Mouse (Mus musculus): Measurements from ENCODE around the gene Slc26a11. TPM values are rescaled to one million over a fixed set of nuclear protein-coding genes. Genes with fewer than 3 reads are reported as not detected.

Gene Slc26a11
- 6.9 and 7.4 TPM in 2 replicates for polyA plus RNA-seq (2015; fragmentation: Nextera tagmentation; extraction: Ambion mirVana)

DNA sequence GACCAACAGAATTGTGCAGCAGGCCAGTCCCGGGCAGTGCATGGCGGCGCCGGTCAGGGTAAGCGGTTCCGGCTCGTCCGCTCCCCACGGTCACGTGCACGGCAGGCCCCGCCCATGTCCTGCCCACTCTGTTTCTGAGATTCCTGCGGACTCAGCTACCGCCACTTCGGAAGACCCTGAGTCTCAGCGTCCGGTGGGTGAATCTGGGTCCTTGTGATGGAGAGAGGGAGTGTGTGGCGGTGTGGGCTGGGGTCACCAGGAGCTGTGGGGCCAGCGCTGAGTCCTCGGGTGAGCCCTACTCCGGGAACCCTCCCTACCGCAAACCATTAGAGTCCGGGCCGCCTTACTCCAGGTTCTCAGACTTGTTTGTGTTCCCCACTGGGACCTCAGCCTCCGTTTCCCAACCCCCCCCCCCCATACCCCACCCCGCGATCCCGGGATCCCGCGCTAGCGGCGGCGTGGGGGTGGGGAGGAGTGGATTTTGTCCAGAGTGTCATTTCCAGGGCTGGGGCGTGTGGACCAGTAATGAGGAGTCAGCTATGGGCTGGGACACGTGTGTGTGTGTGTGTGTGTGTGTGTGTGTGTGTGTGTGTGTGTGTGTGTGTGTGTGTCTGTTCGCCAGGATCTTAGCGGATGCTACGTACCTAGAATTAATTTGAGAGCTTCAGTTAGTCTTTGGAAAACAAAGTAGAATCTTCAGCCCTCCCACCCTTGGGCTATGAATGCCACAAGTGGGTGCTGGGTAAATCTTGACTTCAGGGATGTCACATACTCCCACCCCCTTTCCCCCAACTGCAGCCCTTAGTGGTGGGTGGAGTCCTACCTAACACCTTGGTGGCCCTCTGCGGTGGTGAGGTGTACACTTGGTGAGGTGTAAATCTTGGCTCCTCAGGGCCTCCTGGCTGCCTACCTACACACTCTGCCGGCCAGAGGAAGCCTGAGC is at the start of gene Slc26a11, which contains the start of gene Sgsh:
Slc26a11 (plus strand) TSS at position 115 of the 943 bp plus-strand sequence.
Sgsh (minus strand) TSS at position 94 of the 943 bp plus-strand sequence.
- Histone ChIP-seq H3K4me1 (peaks cover 12% of the 10 kb centered on the region), H3K9ac (peak within 1 kb of the TSS; percentile 64), H3K36me3 (replicated peaks) (no peaks in the 10 kb centered on the region), H3K4me3 (peak within 1 kb of the TSS; percentile 71), H3K4me2 (peak within 1 kb of the TSS; percentile 93), H3K27ac (peak within 1 kb of the TSS; percentile 65), H3K9me3 (no peaks in the 10 kb centered on the region), H3K27me3 (replicated peaks) (no peaks in the 10 kb centered on the region)
- ATAC-seq (replicated peaks), result peak; percentile 95
- WGBS, result 1% methylated on average over 40 of the region's 40 CpGs

DNA sequence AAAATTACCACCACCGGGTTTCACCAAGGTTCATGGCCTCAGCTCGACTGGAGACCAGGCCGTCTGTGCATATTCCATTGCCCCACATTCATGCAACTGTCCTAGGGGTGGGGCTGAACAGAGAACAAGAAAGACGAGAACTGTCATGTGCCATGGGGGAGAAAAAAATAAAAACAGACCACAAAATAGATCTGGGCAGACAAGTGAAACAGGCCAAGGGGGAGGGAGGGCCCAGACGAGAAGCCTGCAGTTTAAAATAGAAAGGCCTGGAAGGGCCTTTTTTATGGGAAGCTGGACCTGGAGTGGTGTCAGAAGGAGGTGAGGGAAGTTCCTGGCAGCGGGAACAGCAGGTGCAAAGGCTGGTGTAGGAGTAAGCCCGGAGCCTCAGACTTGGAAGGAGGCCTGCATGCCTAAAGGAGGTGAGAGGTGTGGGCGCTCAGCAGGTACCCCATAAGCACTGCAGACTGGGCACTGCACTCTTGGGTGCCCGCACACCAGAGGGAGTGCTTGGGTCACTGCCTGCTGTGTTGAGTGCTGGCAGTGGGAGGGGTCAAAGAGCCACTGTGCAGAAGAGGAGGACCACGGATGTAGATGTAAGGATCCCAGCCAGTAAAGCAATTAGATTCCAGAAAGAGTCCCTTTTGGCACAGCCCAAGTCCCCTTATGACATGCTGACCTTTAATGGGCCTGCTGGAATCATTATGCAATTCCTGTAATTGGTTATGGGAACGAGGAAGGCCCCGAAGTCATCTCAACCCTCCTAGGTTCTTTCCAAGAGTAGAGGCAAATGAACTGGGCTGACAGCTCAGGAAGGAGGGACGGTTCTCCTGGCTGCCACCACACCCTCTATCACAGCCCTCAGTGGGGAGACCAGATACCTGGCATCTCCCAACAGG is 48.3 kb upstream of the Slc26a11 start:
- H3K4me3 ChIP-seq, result no peak overlapping the region
- H3K9ac ChIP-seq, result no peak overlapping the region
- H3K27me3 ChIP-seq (replicated peaks), result no peaks in the 10 kb centered on the region
- H3K4me1 ChIP-seq, result no peaks in the 10 kb centered on the region
- H3K27ac ChIP-seq, result no peak overlapping the region
- 65% methylated on average over 13 of the region's 13 CpGs for WGBS
- H3K9me3 ChIP-seq, result no peaks in the 10 kb centered on the region
- H3K4me2 ChIP-seq, result no peak overlapping the region
- H3K36me3 ChIP-seq (replicated peaks), result no peaks in the 10 kb centered on the region
- no peak for ATAC-seq (replicated peaks)

DNA sequence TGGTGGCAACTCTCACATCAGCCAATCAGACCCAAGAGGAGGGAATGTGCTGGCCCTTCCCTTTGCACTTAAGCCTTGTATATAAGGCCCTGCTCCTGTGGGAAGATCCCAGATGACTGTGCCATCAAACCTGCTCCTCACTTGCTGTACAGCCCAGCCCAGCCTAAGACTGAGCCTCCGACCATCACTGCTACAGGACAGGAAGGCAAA is 47.8 kb upstream of the Slc26a11 start, which contains the start of gene Card14:
Card14 (plus strand) TSS at position 111 of the 210 bp plus-strand sequence.
- H3K9me3 ChIP-seq, result no peaks in the 10 kb centered on the region
- H3K9ac ChIP-seq, result no peak within 1 kb of the TSS
- H3K4me2 ChIP-seq, result no peak within 1 kb of the TSS
- H3K36me3 ChIP-seq (replicated peaks), result no peaks in the 10 kb centered on the region
- no peak for ATAC-seq (replicated peaks)
- no peaks in the 10 kb centered on the region for H3K27me3 ChIP-seq (replicated peaks)
- H3K4me3 ChIP-seq, result no peak within 1 kb of the TSS
- 56% methylated on average over 1 of the region's 1 CpGs for WGBS
- H3K4me1 ChIP-seq, result no peaks in the 10 kb centered on the region
- H3K27ac ChIP-seq, result no peak within 1 kb of the TSS

DNA sequence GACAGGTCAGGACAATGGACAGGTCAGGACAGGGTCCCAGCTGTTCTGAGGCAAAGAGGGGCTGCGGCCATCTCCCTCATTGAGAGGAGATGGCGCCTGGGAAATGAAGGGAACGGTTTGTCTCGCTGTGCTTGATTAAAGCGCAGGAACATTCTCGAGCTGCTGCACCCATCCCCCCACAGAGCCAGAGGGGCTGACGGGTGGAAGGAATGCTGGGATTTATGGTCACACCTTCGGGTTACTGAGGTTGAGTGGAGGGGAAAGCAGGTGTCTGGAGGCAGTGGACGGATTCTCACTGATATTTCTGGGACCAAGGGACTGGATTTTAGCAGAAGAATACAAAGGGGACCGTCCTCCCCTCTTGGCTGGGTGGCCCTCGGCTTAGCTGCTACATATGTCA is 47.4 kb upstream of the Slc26a11 start:
- Histone ChIP-seq H3K4me3 (no peak overlapping the region), H3K27me3 (replicated peaks) (no peaks in the 10 kb centered on the region), H3K27ac (no peak overlapping the region), H3K9ac (no peak overlapping the region), H3K4me2 (no peak overlapping the region), H3K4me1 (no peaks in the 10 kb centered on the region), H3K9me3 (no peaks in the 10 kb centered on the region), H3K36me3 (replicated peaks) (no peaks in the 10 kb centered on the region)
- WGBS, result 32% methylated on average over 11 of the region's 11 CpGs
- no peak for ATAC-seq (replicated peaks)

DNA sequence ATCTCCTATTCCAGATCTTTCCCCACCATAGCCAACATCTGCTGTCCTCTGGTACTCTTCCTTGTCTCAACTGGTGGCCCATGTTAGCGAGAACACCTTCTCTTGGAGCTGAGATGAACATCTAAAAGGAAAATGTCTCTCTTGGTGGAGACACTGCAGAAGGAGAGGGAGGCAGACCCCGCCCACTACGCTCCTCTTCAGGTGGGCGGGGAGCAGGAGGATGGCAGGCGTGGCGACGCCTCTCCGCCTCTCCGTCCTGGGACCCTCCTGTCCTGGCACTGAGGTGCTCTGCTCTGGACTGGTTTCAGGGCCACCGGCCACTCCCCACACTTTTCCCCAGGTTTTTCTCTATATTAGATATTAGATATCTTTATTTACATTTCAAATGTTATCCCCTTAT is 44.7 kb upstream of the Slc26a11 start:
- H3K27ac ChIP-seq, result no peak overlapping the region
- no peaks in the 10 kb centered on the region for H3K36me3 ChIP-seq (replicated peaks)
- no peak overlapping the region for H3K9ac ChIP-seq
- no peaks in the 10 kb centered on the region for H3K4me1 ChIP-seq
- WGBS, result 21% methylated on average over 10 of the region's 10 CpGs
- H3K27me3 ChIP-seq (replicated peaks), result no peaks in the 10 kb centered on the region
- H3K9me3 ChIP-seq, result no peaks in the 10 kb centered on the region
- H3K4me2 ChIP-seq, result no peak overlapping the region
- ATAC-seq (replicated peaks), result no peak
- H3K4me3 ChIP-seq, result no peak overlapping the region

DNA sequence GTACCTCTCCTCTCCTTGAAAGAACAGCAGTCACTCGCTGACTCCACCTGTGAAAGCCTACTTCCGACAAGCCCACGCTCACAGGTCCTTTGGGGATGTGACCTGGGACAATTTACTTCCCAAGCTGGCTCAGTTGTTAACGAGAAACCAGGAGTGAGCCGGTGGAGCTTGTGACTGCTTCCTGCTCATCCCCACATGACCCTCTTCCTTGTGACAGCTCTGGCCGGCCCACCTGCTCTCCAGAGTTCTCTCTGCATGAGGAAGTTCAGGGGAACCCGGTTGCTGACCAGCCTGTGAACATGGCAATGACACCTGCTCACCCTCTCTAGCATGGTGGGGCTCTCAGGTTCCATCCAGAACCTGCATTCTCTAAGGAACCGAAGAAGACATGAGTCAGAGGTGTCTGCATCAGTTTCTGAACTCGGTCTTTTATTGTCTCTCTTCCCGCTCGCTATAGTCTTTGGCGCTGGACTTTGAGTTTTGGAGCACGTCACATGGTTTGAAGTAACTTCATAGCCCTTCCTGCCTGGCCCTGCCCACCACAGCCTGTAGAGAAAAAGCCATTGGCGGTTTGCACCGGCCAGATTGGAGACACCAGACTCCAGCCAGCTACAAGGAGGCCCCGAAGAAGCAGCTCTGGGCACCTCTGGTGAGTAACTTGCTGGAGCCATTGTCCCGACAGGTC is 41.0 kb upstream of the Slc26a11 start:
- 84% methylated on average over 17 of the region's 17 CpGs for WGBS
- no peak overlapping the region for H3K4me2 ChIP-seq

DNA sequence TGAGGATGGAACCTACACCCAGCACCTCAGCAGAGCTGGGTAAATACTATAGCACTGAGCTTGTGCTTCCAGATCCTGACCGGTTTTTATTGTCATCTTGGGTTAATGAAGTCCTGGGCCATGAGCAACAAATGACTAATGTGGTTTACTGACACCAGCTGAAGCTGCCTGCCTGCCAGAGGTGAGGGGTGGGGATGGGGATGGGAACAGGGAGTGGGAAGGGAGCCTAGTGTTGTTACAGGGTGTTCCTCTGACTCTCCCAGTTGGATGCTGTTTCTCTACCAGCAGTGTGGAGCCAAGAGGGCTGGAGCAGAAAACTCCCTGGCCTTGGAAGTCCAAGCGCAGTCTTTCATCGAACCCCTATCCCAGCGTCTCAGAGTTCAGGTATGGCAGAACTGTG is 38.6 kb upstream of the Slc26a11 start:
- Histone ChIP-seq H3K4me2 (no peak overlapping the region), H3K4me1 (no peaks in the 10 kb centered on the region), H3K27ac (no peak overlapping the region), H3K9ac (no peak overlapping the region), H3K4me3 (no peak overlapping the region), H3K27me3 (replicated peaks) (no peaks in the 10 kb centered on the region), H3K36me3 (replicated peaks) (no peaks in the 10 kb centered on the region), H3K9me3 (no peaks in the 10 kb centered on the region)
- WGBS, result 82% methylated on average over 4 of the region's 4 CpGs
- ATAC-seq (replicated peaks), result no peak

More for the DNA sequence above, 41.0 kb upstream of the Slc26a11 start:
- no peak overlapping the region for H3K27ac ChIP-seq
- no peak overlapping the region for H3K9ac ChIP-seq
- no peak overlapping the region for H3K4me3 ChIP-seq
- ATAC-seq (replicated peaks), result no peak
- H3K36me3 ChIP-seq (replicated peaks), result no peaks in the 10 kb centered on the region
- H3K9me3 ChIP-seq, result no peaks in the 10 kb centered on the region
- no peaks in the 10 kb centered on the region for H3K27me3 ChIP-seq (replicated peaks)
- no peaks in the 10 kb centered on the region for H3K4me1 ChIP-seq

DNA sequence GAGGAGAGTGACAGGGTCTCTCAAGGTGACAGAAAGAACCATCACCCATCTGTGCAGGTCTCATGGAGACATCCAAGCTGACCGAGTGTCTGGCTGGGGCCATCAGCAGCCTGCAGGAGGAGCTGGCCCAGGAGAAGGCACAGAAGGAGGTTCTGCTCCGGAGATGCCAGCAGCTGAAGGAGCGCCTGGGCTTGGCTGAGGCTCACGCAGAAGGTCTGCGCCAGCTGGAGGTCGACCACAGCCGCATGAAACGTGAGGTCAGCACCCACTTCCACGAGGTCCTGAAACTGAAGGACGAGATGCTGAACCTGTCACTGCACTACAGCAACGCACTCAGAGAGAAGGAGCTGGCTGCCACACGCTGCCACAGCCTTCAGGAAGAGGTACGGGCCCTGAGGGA is 32.8 kb upstream of the Slc26a11 start:
- WGBS, result 83% methylated on average over 13 of the region's 13 CpGs
- Histone ChIP-seq H3K36me3 (replicated peaks) (no peaks in the 10 kb centered on the region), H3K27ac (no peak overlapping the region), H3K4me1 (no peaks in the 10 kb centered on the region), H3K4me3 (no peak overlapping the region), H3K9me3 (no peaks in the 10 kb centered on the region), H3K27me3 (replicated peaks) (no peaks in the 10 kb centered on the region), H3K9ac (no peak overlapping the region), H3K4me2 (no peak overlapping the region)
- ATAC-seq (replicated peaks), result no peak

DNA sequence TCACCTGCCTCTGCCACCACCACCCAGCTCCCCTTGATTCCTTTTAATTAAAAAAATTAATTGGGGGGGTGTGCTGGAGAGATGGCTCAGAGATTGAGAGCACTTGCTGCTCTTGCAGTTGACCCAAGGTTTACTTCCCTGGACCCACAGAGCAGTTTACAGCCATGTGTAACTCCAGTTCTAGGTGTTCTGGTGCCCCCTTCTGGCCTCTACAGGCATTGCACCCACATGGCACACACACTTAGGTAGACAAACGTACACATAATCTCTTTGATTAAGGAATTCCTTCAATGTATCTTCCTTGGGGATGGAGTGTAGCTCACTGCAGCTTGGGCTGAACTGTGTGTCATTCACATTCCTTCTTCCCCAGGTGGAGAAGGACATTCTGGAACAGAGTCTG is 30.3 kb upstream of the Slc26a11 start:
- 86% methylated on average over 1 of the region's 1 CpGs for WGBS
- Histone ChIP-seq H3K4me1 (no peaks in the 10 kb centered on the region), H3K27me3 (replicated peaks) (no peaks in the 10 kb centered on the region), H3K36me3 (replicated peaks) (no peaks in the 10 kb centered on the region), H3K27ac (no peak overlapping the region), H3K9me3 (no peaks in the 10 kb centered on the region), H3K4me3 (no peak overlapping the region), H3K4me2 (no peak overlapping the region), H3K9ac (no peak overlapping the region)
- no peak for ATAC-seq (replicated peaks)

DNA sequence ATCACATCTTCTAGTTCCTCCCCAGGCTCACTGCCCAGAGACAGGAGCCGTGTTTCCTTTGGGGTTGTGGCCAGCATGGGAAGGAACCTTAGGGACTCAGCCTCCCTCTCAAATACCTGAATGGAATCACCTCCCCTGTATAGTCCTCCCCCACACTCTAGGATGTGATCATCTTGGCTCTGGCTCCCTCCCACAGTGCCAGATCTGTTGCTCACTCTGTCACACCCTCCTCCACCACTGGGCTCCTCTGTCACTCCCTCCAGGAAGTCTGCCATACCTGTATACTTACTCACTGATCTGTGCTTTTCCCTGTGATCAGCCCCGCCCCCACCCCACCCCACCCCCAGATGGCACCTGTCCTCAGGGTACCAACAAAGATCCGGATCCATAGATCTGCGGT is 24.8 kb upstream of the Slc26a11 start:
- Histone ChIP-seq H3K9me3 (no peaks in the 10 kb centered on the region), H3K9ac (no peak overlapping the region), H3K27ac (no peak overlapping the region), H3K4me1 (no peaks in the 10 kb centered on the region), H3K4me3 (no peak overlapping the region), H3K4me2 (no peak overlapping the region), H3K36me3 (replicated peaks) (no peaks in the 10 kb centered on the region), H3K27me3 (replicated peaks) (no peaks in the 10 kb centered on the region)
- no peak for ATAC-seq (replicated peaks)
- 73% methylated on average over 4 of the region's 4 CpGs for WGBS

DNA sequence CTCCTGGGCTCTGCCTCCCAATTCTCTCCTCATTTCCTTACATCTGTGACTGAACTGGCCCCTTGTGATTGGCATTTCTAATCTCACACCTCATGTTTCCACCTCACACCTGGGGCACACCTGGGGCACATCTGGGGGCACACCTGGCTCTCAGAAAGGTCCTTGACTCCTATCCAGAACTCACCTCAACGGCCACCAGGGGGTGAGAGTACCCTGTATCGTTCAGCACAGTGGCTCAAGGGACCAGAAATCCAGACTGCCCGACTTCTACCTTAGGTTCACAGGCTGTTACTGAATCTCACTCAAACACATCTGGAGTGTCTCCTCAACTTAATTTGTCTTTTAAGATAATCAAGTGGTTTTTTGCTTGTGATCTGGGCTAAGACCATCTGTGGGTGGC is 23.4 kb upstream of the Slc26a11 start:
- Histone ChIP-seq H3K9me3 (no peaks in the 10 kb centered on the region), H3K36me3 (replicated peaks) (no peaks in the 10 kb centered on the region), H3K27me3 (replicated peaks) (no peaks in the 10 kb centered on the region), H3K4me2 (no peak overlapping the region), H3K27ac (no peak overlapping the region), H3K9ac (no peak overlapping the region), H3K4me1 (no peaks in the 10 kb centered on the region), H3K4me3 (no peak overlapping the region)
- no peak for ATAC-seq (replicated peaks)
- 55% methylated on average over 3 of the region's 3 CpGs for WGBS
